Mouse (Mus musculus) lung, embryonic 16.5 days (tissue): ENCODE measurements around the gene Mgat4a. TPM values are rescaled to one million over a fixed set of nuclear protein-coding genes. Genes with fewer than 3 reads are reported as not detected.
A peak's percentile ranks its signal among the peaks of the same experiment; 100 is the strongest.

Experiments used
- ATAC-seq: fragments of 200-750 bp; cut with Nextera tagmentation; 2 replicates; pipeline ENCODE4 v1.8.0; 2017; ENCODE audit warnings: low read depth, mild to moderate bottlenecking, moderate library complexity
- H3K27ac ChIP-seq: fragments of 300-500 bp; sonication (generic); 2 replicates; pipeline ENCODE4 v1.5.1; 2014; ENCODE audit warnings: mild to moderate bottlenecking, control low read depth, low read length
- H3K27me3 ChIP-seq: fragments of 300-500 bp; sonication (generic); 2 replicates; pipeline ENCODE4 v1.6.1; 2014; ENCODE audit warnings: low read depth, low read length, mixed read lengths; ENCODE audit not compliant: control insufficient read depth, insufficient read depth
- H3K36me3 ChIP-seq: fragments of 300-500 bp; sonication (generic); 2 replicates; pipeline ENCODE4 v1.6.1; 2014; ENCODE audit warnings: low read length; ENCODE audit not compliant: control insufficient read depth, insufficient read depth
- H3K4me1 ChIP-seq: fragments of 300-500 bp; sonication (generic); replicated peaks from 2 replicates; pipeline ENCODE4 v1.6.1; 2014; ENCODE audit warnings: low read length, mixed read lengths; ENCODE audit not compliant: control insufficient read depth, insufficient read depth
- H3K4me2 ChIP-seq: fragments of 300-500 bp; sonication (generic); 2 replicates; pipeline ENCODE4 v1.6.1; 2014; ENCODE audit warnings: low read depth, low read length, control low read depth
- H3K4me3 ChIP-seq: fragments of 300-500 bp; sonication (generic); 2 replicates; pipeline ENCODE4 v1.5.1; 2014; ENCODE audit warnings: mild to moderate bottlenecking, low read length, control low read depth
- H3K9ac ChIP-seq: fragments of 300-500 bp; sonication (generic); 2 replicates; pipeline ENCODE4 v1.6.1; 2014; ENCODE audit warnings: low read length, control low read depth
- H3K9me3 ChIP-seq: fragments of 300-500 bp; sonication (generic); 2 replicates; pipeline ENCODE4 v1.6.1; 2016; ENCODE audit warnings: low read length; ENCODE audit not compliant: control insufficient read depth
- WGBS: fragments of 180-500 bp; shearing (Covaris S2); extraction: QIAGEN DNeasy Blood & Tissue Kit; methylation state at CpG from one replicate; pipeline ENCODE4 v1.1.7; 2014; 5-methylcytosine and 5-hydroxymethylcytosine counted together
- polyA plus RNA-seq: library from polyadenylated mRNA; unstranded; fragments of >200 nt; fragmentation: Nextera tagmentation; extraction: Ambion mirVana; gene quantifications from 2 replicates; pipeline ENCODE4 v1.2.1, GENCODE M21; 2015

Gene Mgat4a
- polyA plus RNA-seq, 1 experiment from 2014 or later: 6.5 TPM

- Histone ChIP-seq H3K27ac (peak overlapping the region; percentile 29), H3K9me3 (no peaks in the 10 kb centered on the region), H3K4me2 (peak overlapping the region; percentile 45), H3K36me3 (no peaks in the 10 kb centered on the region), H3K9ac (no peak overlapping the region), H3K27me3 (no peaks in the 10 kb centered on the region), H3K4me1 (peaks cover 15% of the 10 kb centered on the region), H3K4me3 (peak overlapping the region; percentile 29; the same call in 1 of the 2 replicates)
- peak; percentile 34; the same call in 1 of the 2 replicates for ATAC-seq
- WGBS: 14% methylated on average over 7 of the region's 7 CpGs
These were observed 62.4 kb downstream of the Mgat4a start for GRCm38 (mm10) chr1:37478416-37478815.

GRCm38 (mm10) chr1:37477928-37478327 is 62.9 kb downstream of the Mgat4a start:
- peak overlapping the region; percentile 29 for H3K4me3 ChIP-seq
- no peaks in the 10 kb centered on the region for H3K27me3 ChIP-seq
- H3K27ac ChIP-seq: peak overlapping the region; percentile 48; the same call in 1 of the 2 replicates
- H3K4me1 ChIP-seq: peaks cover 15% of the 10 kb centered on the region
- ATAC-seq: peak; percentile 23; the same call in 1 of the 2 replicates
- 0 out of 2 replicates have a peak overlapping the region, but pooled peaks have one; percentile 39 for H3K9ac ChIP-seq
- H3K36me3 ChIP-seq: no peaks in the 10 kb centered on the region
- no peaks in the 10 kb centered on the region for H3K9me3 ChIP-seq
- H3K4me2 ChIP-seq: peak overlapping the region; percentile 45
- 16% methylated on average over 5 of the region's 5 CpGs for WGBS

- no peak for ATAC-seq
These were observed 63.6 kb downstream of the Mgat4a start for GRCm38 (mm10) chr1:37477250-37477649.

GRCm38 (mm10) chr1:37475312-37475711 is 65.5 kb downstream of the Mgat4a start:
- no peaks in the 10 kb centered on the region for H3K36me3 ChIP-seq
- H3K4me3 ChIP-seq: no peak overlapping the region
- no peaks in the 10 kb centered on the region for H3K27me3 ChIP-seq
- no peak overlapping the region for H3K9ac ChIP-seq
- ATAC-seq: no peak
- no peak overlapping the region for H3K4me2 ChIP-seq
- 90% methylated on average over 3 of the region's 3 CpGs for WGBS
- no peaks in the 10 kb centered on the region for H3K9me3 ChIP-seq
- H3K27ac ChIP-seq: no peak overlapping the region
- peaks cover 15% of the 10 kb centered on the region for H3K4me1 ChIP-seq

More at GRCm38 (mm10) chr1:37477250-37477649, 63.6 kb downstream of the Mgat4a start:
- no peak overlapping the region for H3K4me3 ChIP-seq
- no peaks in the 10 kb centered on the region for H3K36me3 ChIP-seq
- 84% methylated on average over 5 of the region's 5 CpGs for WGBS
- peaks cover 15% of the 10 kb centered on the region for H3K4me1 ChIP-seq
- H3K9ac ChIP-seq: no peak overlapping the region
- no peaks in the 10 kb centered on the region for H3K9me3 ChIP-seq
- H3K27ac ChIP-seq: no peak overlapping the region
- H3K27me3 ChIP-seq: no peaks in the 10 kb centered on the region
- no peak overlapping the region for H3K4me2 ChIP-seq

- no peak for ATAC-seq
- Histone ChIP-seq H3K27ac (no peak overlapping the region), H3K9ac (no peak overlapping the region), H3K4me2 (no peak overlapping the region), H3K4me1 (peaks cover 15% of the 10 kb centered on the region), H3K36me3 (no peaks in the 10 kb centered on the region), H3K9me3 (no peaks in the 10 kb centered on the region), H3K27me3 (no peaks in the 10 kb centered on the region), H3K4me3 (no peak overlapping the region)
- 81% methylated on average over 6 of the region's 6 CpGs for WGBS
These were observed 66.1 kb downstream of the Mgat4a start for GRCm38 (mm10) chr1:37474634-37475190.

- Histone ChIP-seq H3K27ac (0 out of 2 replicates have a peak overlapping the region, but pooled peaks have one; percentile 30), H3K36me3 (no peaks in the 10 kb centered on the region), H3K27me3 (no peaks in the 10 kb centered on the region), H3K4me2 (no peak overlapping the region), H3K9me3 (no peaks in the 10 kb centered on the region), H3K4me1 (peaks cover 15% of the 10 kb centered on the region), H3K9ac (no peak overlapping the region), H3K4me3 (no peak overlapping the region)
- no peak for ATAC-seq
- whole genome bisulfite sequencing: 63% methylated on average over 8 of the region's 8 CpGs
These were observed 66.8 kb downstream of the Mgat4a start for GRCm38 (mm10) chr1:37474046-37474445.

- H3K36me3 ChIP-seq: no peaks in the 10 kb centered on the region
- no peak overlapping the region for H3K4me2 ChIP-seq
- H3K27me3 ChIP-seq: no peaks in the 10 kb centered on the region
- H3K9me3 ChIP-seq: no peaks in the 10 kb centered on the region
- no peak overlapping the region for H3K9ac ChIP-seq
- H3K4me1 ChIP-seq: peaks cover 8% of the 10 kb centered on the region
- WGBS: 80% methylated on average over 10 of the region's 10 CpGs
- H3K27ac ChIP-seq: no peak overlapping the region
- no peak overlapping the region for H3K4me3 ChIP-seq
- no peak for ATAC-seq
These were observed 67.6 kb downstream of the Mgat4a start for GRCm38 (mm10) chr1:37473251-37473650.

GRCm38 (mm10) chr1:37471179-37472148 is 69.4 kb downstream of the Mgat4a start:
- 70% methylated on average over 6 of the region's 6 CpGs for WGBS

GRCm38 (mm10) chr1:37469007-37469406 is 71.8 kb downstream of the Mgat4a start:
- Histone ChIP-seq H3K4me3 (no peak overlapping the region), H3K4me2 (no peak overlapping the region), H3K9ac (no peak overlapping the region), H3K4me1 (no peaks in the 10 kb centered on the region), H3K9me3 (no peaks in the 10 kb centered on the region), H3K36me3 (no peaks in the 10 kb centered on the region), H3K27ac (no peak overlapping the region), H3K27me3 (no peaks in the 10 kb centered on the region)
- no peak for ATAC-seq
- 89% methylated on average over 5 of the region's 5 CpGs for WGBS

More at GRCm38 (mm10) chr1:37471179-37472148, 69.4 kb downstream of the Mgat4a start:
- H3K4me2 ChIP-seq: no peak overlapping the region
- no peak overlapping the region for H3K4me3 ChIP-seq
- no peaks in the 10 kb centered on the region for H3K4me1 ChIP-seq
- H3K9me3 ChIP-seq: no peaks in the 10 kb centered on the region
- H3K36me3 ChIP-seq: no peaks in the 10 kb centered on the region
- no peak overlapping the region for H3K9ac ChIP-seq
- H3K27ac ChIP-seq: no peak overlapping the region
- no peak for ATAC-seq
- H3K27me3 ChIP-seq: no peaks in the 10 kb centered on the region
